Mouse (Mus musculus) CH12.LX (cell line): Measurements from ENCODE around the gene Tanc1. TPM values are rescaled to one million over a fixed set of nuclear protein-coding genes. Genes with fewer than 3 reads are reported as not detected.

Source experiments
- DNase-seq: peaks from one replicate; pipeline ENCODE4 v3.0.0-alpha.2; 2013; ENCODE audit errors: extremely low read depth
- H3K27ac ChIP-seq: 2 replicates; pipeline ENCODE4 v1.5.1; 2012; ENCODE audit warnings: low read depth, mild to moderate bottlenecking, control low read depth, moderate library complexity; ENCODE audit not compliant: insufficient read depth
- H3K27me3 ChIP-seq: replicated peaks from 2 replicates; pipeline ENCODE3; 2012; ENCODE audit warnings: inconsistent platforms
- H3K36me3 ChIP-seq, 2 experiments: replicated peaks in 1 of 2; 2 replicates each; pipeline versions ENCODE3 to v1.6.1; 2012; ENCODE audit warnings: inconsistent platforms in 1 of 2, low read length in 1 of 2, mild to moderate bottlenecking in 1 of 2, mixed read lengths in 1 of 2, moderate library complexity in 1 of 2; ENCODE audit not compliant: control insufficient read depth in 1 of 2, insufficient read depth in 1 of 2
- H3K4me1 ChIP-seq, 2 experiments: 2 replicates each; pipeline ENCODE4 v1.6.1; 2012; ENCODE audit warnings: inconsistent platforms in 1 of 2, moderate library complexity in 1 of 2; ENCODE audit not compliant: insufficient read depth in 2 of 2, control insufficient read depth in 1 of 2
- H3K4me2 ChIP-seq: 2 replicates; pipeline ENCODE4 v1.6.1; 2012; ENCODE audit warnings: low read depth, mild to moderate bottlenecking, control low read depth; ENCODE audit not compliant: poor library complexity, insufficient read depth, severe bottlenecking
- H3K4me3 ChIP-seq, 3 experiments: fragments of 150-350 bp in 1 of 3; sonication (generic) in 1 of 3; replicated peaks in 1 of 3; 2 replicates each; pipeline versions ENCODE3 to v1.5.1; 2011 to 2012; ENCODE audit warnings: low read depth in 2 of 3, low read length in 2 of 3, mild to moderate bottlenecking in 2 of 3, moderate library complexity in 2 of 3, control low read depth in 1 of 3, improper control_type of control experiment in 1 of 3, inconsistent platforms in 1 of 3, mixed read lengths in 1 of 3; ENCODE audit not compliant: poor library complexity in 1 of 3
- H3K79me2 ChIP-seq: replicated peaks from 2 replicates; pipeline ENCODE4 v1.6.1; 2012; ENCODE audit warnings: mild to moderate bottlenecking, moderate library complexity; ENCODE audit not compliant: control insufficient read depth, poor library complexity, insufficient read depth, severe bottlenecking; ENCODE audit errors: extremely low read depth
- H3K9ac ChIP-seq: 2 replicates; pipeline ENCODE4 v1.6.1; 2012; ENCODE audit warnings: low read depth, mild to moderate bottlenecking, control low read depth, moderate library complexity; ENCODE audit not compliant: insufficient read depth
- H3K9me3 ChIP-seq: replicated peaks from 2 replicates; pipeline ENCODE3; 2012; ENCODE audit warnings: low read length, inconsistent platforms, mixed read lengths
- E2F4 ChIP-seq: IDR thresholded peaks from 2 replicates; pipeline ENCODE4 v1.6.1; 2011; ENCODE audit warnings: low read depth, low read length, improper control_type of control experiment; ENCODE audit not compliant: insufficient replicate concordance
- ELF1 ChIP-seq: IDR thresholded peaks from 2 replicates; pipeline ENCODE4 v1.6.1; 2014; ENCODE audit warnings: low read depth, mild to moderate bottlenecking, inconsistent platforms, low read length, improper control_type of control experiment
- EP300 ChIP-seq: IDR thresholded peaks from 2 replicates; pipeline ENCODE4 v1.6.1; 2011; ENCODE audit warnings: low read length, improper control_type of control experiment
- ETS1 ChIP-seq: conservative IDR thresholded peaks from 2 replicates; pipeline ENCODE4 v1.6.1; 2012; ENCODE audit warnings: low read depth, mild to moderate bottlenecking, inconsistent platforms, low read length, improper control_type of control experiment, moderate library complexity
- GABPA ChIP-seq: IDR thresholded peaks from 2 replicates; pipeline ENCODE4 v1.6.1; 2012; ENCODE audit warnings: low read depth, low read length, improper control_type of control experiment, inconsistent platforms; ENCODE audit not compliant: insufficient replicate concordance
- HCFC1 ChIP-seq: IDR thresholded peaks from 2 replicates; pipeline ENCODE4 v1.6.1; 2012; ENCODE audit warnings: low read depth, mild to moderate bottlenecking, inconsistent platforms, low read length, improper control_type of control experiment
- KAT2A ChIP-seq: IDR thresholded peaks from 2 replicates; pipeline ENCODE4 v1.6.1; 2012; ENCODE audit warnings: low read length, improper control_type of control experiment, inconsistent platforms; ENCODE audit not compliant: insufficient replicate concordance
- MAFK ChIP-seq: IDR thresholded peaks from 2 replicates; pipeline ENCODE4 v1.6.1; 2011; ENCODE audit warnings: low read length, improper control_type of control experiment; ENCODE audit not compliant: insufficient replicate concordance
- MAX ChIP-seq: IDR thresholded peaks from 2 replicates; pipeline ENCODE4 v1.6.1; 2011; ENCODE audit warnings: low read length, improper control_type of control experiment
- MAZ ChIP-seq: IDR thresholded peaks from 2 replicates; pipeline ENCODE4 v1.6.1; 2012; ENCODE audit warnings: low read depth, mild to moderate bottlenecking, inconsistent platforms, low read length, improper control_type of control experiment, moderate library complexity
- MEF2A ChIP-seq: IDR thresholded peaks from 2 replicates; pipeline ENCODE4 v1.6.1; 2014; ENCODE audit warnings: low read depth, mild to moderate bottlenecking, inconsistent platforms, low read length, improper control_type of control experiment, borderline replicate concordance
- MXI1 ChIP-seq: IDR thresholded peaks from 2 replicates; pipeline ENCODE4 v1.6.1; 2011; ENCODE audit warnings: mild to moderate bottlenecking, low read depth, low read length, improper control_type of control experiment
- MYC ChIP-seq: IDR thresholded peaks from 2 replicates; pipeline ENCODE4 v1.6.1; 2011; ENCODE audit warnings: low read depth, mild to moderate bottlenecking, improper control_type of control experiment, low read length
- NELFE ChIP-seq: IDR thresholded peaks from 2 replicates; pipeline ENCODE4 v1.6.1; 2011; ENCODE audit warnings: low read depth, low read length, improper control_type of control experiment
- PAX5 ChIP-seq: IDR thresholded peaks from 2 replicates; pipeline ENCODE4 v1.6.1; 2012; ENCODE audit warnings: low read length, inconsistent platforms, mixed read lengths
- RAD21 ChIP-seq: IDR thresholded peaks from 2 replicates; pipeline ENCODE4 v1.6.1; 2011; ENCODE audit warnings: low read depth, mild to moderate bottlenecking, low read length, improper control_type of control experiment, moderate library complexity
- SIN3A ChIP-seq: IDR thresholded peaks from 2 replicates; pipeline ENCODE4 v1.6.1; 2012; ENCODE audit warnings: low read length, improper control_type of control experiment, inconsistent platforms
- TBP ChIP-seq: conservative IDR thresholded peaks from 2 replicates; pipeline ENCODE4 v1.6.1; 2011; ENCODE audit warnings: low read depth, low read length, improper control_type of control experiment
- TCF12 ChIP-seq: IDR thresholded peaks from 2 replicates; pipeline ENCODE4 v1.6.1; 2014; ENCODE audit warnings: low read depth, mild to moderate bottlenecking, inconsistent platforms, low read length, improper control_type of control experiment
- USF1 ChIP-seq: IDR thresholded peaks from 2 replicates; pipeline ENCODE4 v1.6.1; 2014; ENCODE audit warnings: low read depth, mild to moderate bottlenecking, inconsistent platforms, low read length, improper control_type of control experiment
- USF2 ChIP-seq: conservative IDR thresholded peaks from 2 replicates; pipeline ENCODE4 v1.6.1; 2011; ENCODE audit warnings: low read depth, low read length, improper control_type of control experiment
- ZC3H11A ChIP-seq: IDR thresholded peaks from 2 replicates; pipeline ENCODE4 v1.6.1; 2012; ENCODE audit warnings: low read depth, mild to moderate bottlenecking, inconsistent platforms, low read length, improper control_type of control experiment
- ZKSCAN1 ChIP-seq: IDR thresholded peaks from 2 replicates; pipeline ENCODE4 v1.6.1; 2012; ENCODE audit warnings: low read depth, inconsistent platforms, low read length, improper control_type of control experiment, borderline replicate concordance
- ZMIZ1 ChIP-seq: IDR thresholded peaks from 2 replicates; pipeline ENCODE4 v1.6.1; 2012; ENCODE audit warnings: low read depth, mild to moderate bottlenecking, inconsistent platforms, low read length, improper control_type of control experiment
- dilution Hi-C: fragments of 300-500 bp; cut with MboI; formaldehyde crosslinking; loops from 2 replicates; pipeline ENCODE4 v1.14.3; 2020; ENCODE audit warnings: low sequenced_read_pairs; ENCODE audit not compliant: extremely low pct_unique_long_range_greater_than_20kb, extremely low pct_ligation_motif_present
- in situ Hi-C: fragments of 300-500 bp; cut with MboI; formaldehyde crosslinking; loops from 3 replicates; pipeline ENCODE4 v1.14.3; 2019; ENCODE audit warnings: low sequenced_read_pairs, low pct_ligation_motif_present, low pct_unique_long_range_greater_than_20kb, mixed read lengths
- polyA plus RNA-seq: library from polyadenylated mRNA; unstranded; fragments of >175 nt; gene quantifications from 2 replicates; pipeline ENCODE4 v1.2.1, GENCODE M21; 2012; ENCODE audit warnings: low read depth; ENCODE audit not compliant: insufficient read length
- total RNA-seq, 2 experiments: library from RNA; depleted of rRNA; stranded (reverse); fragments of 300-350 nt in 1 of 2; fragments of >200 nt in 1 of 2; gene quantifications; 2 replicates each; pipeline ENCODE4 v1.2.3; 2012 to 2014

Tanc1 gene
- total and polyA plus RNA-seq, 3 experiments: 0.08 to 0.21 (median 0.08) TPM

GRCm38 (mm10) chr2:59876482-59876881 is 264.6 kb downstream of the Tanc1 start:
- H3K36me3 ChIP-seq: peaks cover 0 to 5% of the 10 kb centered on the region in 2 experiments
- H3K4me2 ChIP-seq: no peak overlapping the region

DNA sequence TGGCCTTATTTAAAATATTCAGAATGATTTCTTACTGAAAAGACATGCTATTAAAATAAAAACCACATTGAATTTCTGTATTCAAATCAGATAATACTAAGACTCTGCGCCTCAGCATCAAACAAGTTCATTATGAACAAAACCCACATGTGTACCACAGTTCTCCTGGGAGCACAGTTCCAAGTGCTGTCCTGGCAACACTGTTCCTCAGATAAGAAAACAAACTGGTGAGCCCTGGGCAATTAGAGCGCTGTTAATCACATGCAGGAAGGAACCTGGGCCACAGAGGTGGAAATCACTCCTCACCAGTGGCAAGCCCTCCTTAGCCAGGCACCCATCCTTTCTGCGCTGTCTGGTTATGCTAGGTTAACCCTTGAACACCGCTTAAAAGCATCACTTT is 265.5 kb downstream of the Tanc1 start:
- Histone ChIP-seq H3K27me3 (no peaks in the 10 kb centered on the region), H3K4me3 (no peak overlapping the region)
- TF ChIP-seq ETS1: no peak
- no peak for TF ChIP-seq GABPA
- no peak for TF ChIP-seq ELF1
- TF ChIP-seq EP300: no peak
- no peak for TF ChIP-seq HCFC1
- no peak for TF ChIP-seq NELFE
- TF ChIP-seq MAZ: no peak
- TF ChIP-seq MAFK: no peak
- TF ChIP-seq SIN3A: no peak
- no peak for TF ChIP-seq TBP
- no peak for TF ChIP-seq E2F4
- no peak for TF ChIP-seq ZMIZ1
- TF ChIP-seq RAD21: no peak
- TF ChIP-seq TCF12: no peak
- no peak for TF ChIP-seq MXI1
- TF ChIP-seq, all 38 proteins: peak for 0
- Histone ChIP-seq H3K4me1 (peaks cover 3 to 22% of the 10 kb centered on the region in 2 experiments; a peak in 3 of 4 replicates), H3K9me3 (peaks cover 7% of the 10 kb centered on the region), H3K27ac (no peak overlapping the region), H3K4me2 (no peak overlapping the region), H3K36me3 (peaks cover 0 to 5% of the 10 kb centered on the region in 2 experiments), H3K9ac (no peak overlapping the region), H3K79me2 (no peaks in the 10 kb centered on the region)
- dilution Hi-C loops: no loop called here
- DNase-seq: no peak
- in situ Hi-C loops: no loop called here

More at GRCm38 (mm10) chr2:59876482-59876881, 264.6 kb downstream of the Tanc1 start:
- Histone ChIP-seq H3K79me2 (no peaks in the 10 kb centered on the region), H3K27ac (no peak overlapping the region), H3K9ac (no peak overlapping the region), H3K9me3 (peaks cover 7% of the 10 kb centered on the region), H3K4me1 (peaks cover 3 to 19% of the 10 kb centered on the region in 2 experiments; a peak in 3 of 4 replicates), H3K4me3 (no peak overlapping the region), H3K27me3 (no peaks in the 10 kb centered on the region)
- TF ChIP-seq ELF1: no peak
- TF ChIP-seq ZC3H11A: no peak
- no peak for TF ChIP-seq MEF2A
- no peak for TF ChIP-seq MAZ
- no peak for TF ChIP-seq USF1
- TF ChIP-seq ZKSCAN1: no peak
- TF ChIP-seq TBP: no peak
- TF ChIP-seq PAX5: no peak
- TF ChIP-seq MAX: no peak
- no peak for TF ChIP-seq USF2
- no peak for TF ChIP-seq TCF12
- no peak for TF ChIP-seq MYC
- TF ChIP-seq RAD21: no peak
- no peak for TF ChIP-seq GABPA
- TF ChIP-seq KAT2A: no peak
- TF ChIP-seq ETS1: no peak
- no peak for TF ChIP-seq MXI1
- in situ Hi-C loops (no loop called here), dilution Hi-C loops (no loop called here)
- no peak for DNase-seq
